Mouse (Mus musculus) spleen, postnatal 4 days (tissue): ENCODE data around the gene Cldn7.

Experiments used
- DNase-seq, 2 experiments: peaks; one replicate each; pipeline ENCODE4 v3.0.0; 2022; ENCODE audit warnings: low spot score in 2 of 2

The Cldn7 gene

GRCm38 (mm10) chr11:69990850-69991691, 26.5 kb downstream of the Cldn7 start, which contains the start of gene Gabarap:
Gabarap (plus strand) TSS chr11:69991143.
- DNase-seq = peak; percentile 96 to 97

GRCm38 (mm10) chr11:69991711-69992110, 27.1 kb downstream of the Cldn7 start:
- DNase-seq = no peak

GRCm38 (mm10) chr11:69992396-69992795, 27.8 kb downstream of the Cldn7 start:
- DNase-seq = no peak

- no peak for DNase-seq
These were observed 28.4 kb downstream of the Cldn7 start for GRCm38 (mm10) chr11:69992932-69993331.

- no peak for DNase-seq
These were observed 30.0 kb downstream of the Cldn7 start for GRCm38 (mm10) chr11:69994401-69995090.

- DNase-seq = peak; percentile 96
These were observed 30.9 kb downstream of the Cldn7 start, which contains the start of gene Phf23 for GRCm38 (mm10) chr11:69995391-69995960. Phf23 (plus strand) TSS chr11:69995777.

GRCm38 (mm10) chr11:69996161-69997061, 31.8 kb downstream of the Cldn7 start:
- DNase-seq = peak; percentile 59 to 83

GRCm38 (mm10) chr11:69997070-69997509, 32.5 kb downstream of the Cldn7 start:
- DNase-seq = peak; percentile 91 to 97

- DNase-seq = no peak
These were observed 34.2 kb downstream of the Cldn7 start for GRCm38 (mm10) chr11:69998567-69999491.

GRCm38 (mm10) chr11:69999666-70000065, 35.1 kb downstream of the Cldn7 start:
- no peak for DNase-seq

- peak; percentile 90 to 92 for DNase-seq
These were observed 35.9 kb downstream of the Cldn7 start, which contains the start of gene Dvl2 for GRCm38 (mm10) chr11:70000396-70000898. Dvl2 (plus strand) TSS chr11:70000595.

- no peak for DNase-seq
These were observed 36.6 kb downstream of the Cldn7 start for GRCm38 (mm10) chr11:70001159-70001558.

GRCm38 (mm10) chr11:70001865-70002264, 37.3 kb downstream of the Cldn7 start:
- DNase-seq = peak; percentile 67 to 78

GRCm38 (mm10) chr11:70002471-70002870, 37.9 kb downstream of the Cldn7 start:
- no peak for DNase-seq

- no peak for DNase-seq
These were observed 40.9 kb downstream of the Cldn7 start for GRCm38 (mm10) chr11:70005521-70005920.

GRCm38 (mm10) chr11:70010033-70010432, 45.5 kb downstream of the Cldn7 start:
- DNase-seq = no peak

GRCm38 (mm10) chr11:70010548-70010947, 46.0 kb downstream of the Cldn7 start:
- no peak for DNase-seq

GRCm38 (mm10) chr11:70010961-70011360, 46.4 kb downstream of the Cldn7 start:
- DNase-seq = no peak

GRCm38 (mm10) chr11:70012931-70013330, 48.4 kb downstream of the Cldn7 start:
- no peak for DNase-seq

- DNase-seq = no peak
These were observed 48.8 kb downstream of the Cldn7 start for GRCm38 (mm10) chr11:70013408-70013807.
